ENCODE assay signal across 8 mouse cellular contexts in genomic region chr11:102739278-102739966, GRCm38 (mm10). TPM values are rescaled to one million over a fixed set of nuclear protein-coding genes. Genes with fewer than 3 reads are reported as not detected.
DNase-seq lines count a peak whose midpoint lies in the region; ATAC-seq lines count a peak whose summit lies in the region.

No protein-coding gene starts in this region.

- 5% methylated on average over 20 of the region's 20 CpGs for WGBS in embryonic facial prominence, embryonic 12.5 days
- WGBS in hindbrain, embryonic 12.5 days: 4% methylated on average over 20 of the region's 20 CpGs

- peak; percentile 44 to 63 for DNase-seq in CD8-positive naive resting alpha-beta T cell, adult 2 months (ENCODE audit: low read depth in 2 of 2, low spot score in 2 of 2)
- peak; percentile 67 for DNase-seq in adrenal gland, postnatal 14 days
- DNase-seq in layer of hippocampus, postnatal 36 days: peak; percentile 48 to 55
- peak; percentile 31 for DNase-seq in lung, postnatal 25 days (ENCODE audit: low spot score)
- peak; percentile 76 to 83 for DNase-seq in right cerebral cortex, adult 2 months (ENCODE audit: low spot score in 2 of 2)
- DNase-seq in ovary, postnatal 10 days (ENCODE audit: low spot score): no peak

- no peak overlapping the region for H3K9ac ChIP-seq in embryonic facial prominence, embryonic 12.5 days
- H3K9ac ChIP-seq in hindbrain, embryonic 12.5 days: peak overlapping the region; percentile 51

- H3K4me2 ChIP-seq in embryonic facial prominence, embryonic 12.5 days (replicated peaks): peak overlapping the region; percentile 60
- peak overlapping the region; percentile 69 for H3K4me2 ChIP-seq in hindbrain, embryonic 12.5 days (replicated peaks)

- H3K27me3 ChIP-seq in embryonic facial prominence, embryonic 12.5 days: peaks cover 8% of the 10 kb centered on the region; the same call in 1 of the 2 replicates
- H3K27me3 ChIP-seq in hindbrain, embryonic 12.5 days: peaks cover 22% of the 10 kb centered on the region

- no peaks in the 10 kb centered on the region for H3K9me3 ChIP-seq in embryonic facial prominence, embryonic 12.5 days
- no peaks in the 10 kb centered on the region for H3K9me3 ChIP-seq in hindbrain, embryonic 12.5 days (replicated peaks)

- H3K4me1 ChIP-seq in embryonic facial prominence, embryonic 12.5 days: peaks cover 12% of the 10 kb centered on the region
- peaks cover 16% of the 10 kb centered on the region for H3K4me1 ChIP-seq in hindbrain, embryonic 12.5 days

- H3K4me3 ChIP-seq in embryonic facial prominence, embryonic 12.5 days: peak overlapping the region; percentile 23
- H3K4me3 ChIP-seq in hindbrain, embryonic 12.5 days: peak overlapping the region; percentile 26

- H3K27ac ChIP-seq in embryonic facial prominence, embryonic 12.5 days: no peak overlapping the region
- H3K27ac ChIP-seq in hindbrain, embryonic 12.5 days: peak overlapping the region; percentile 60; the same call in 1 of the 2 replicates

- no peaks in the 10 kb centered on the region for H3K36me3 ChIP-seq in embryonic facial prominence, embryonic 12.5 days
- H3K36me3 ChIP-seq in hindbrain, embryonic 12.5 days: no peaks in the 10 kb centered on the region

- peak; percentile 42; the same call in 1 of the 2 replicates for ATAC-seq in embryonic facial prominence, embryonic 12.5 days (ENCODE audit: insufficient number of reproducible peaks, insufficient read depth, low FRiP score, low TSS enrichment)
- ATAC-seq in hindbrain, embryonic 12.5 days (ENCODE audit: low FRiP score): peak; percentile 78; the same call in 1 of the 2 replicates

RNA-seq across cellular contexts. Expression of gene Adam11, which starts 21.8 kb away (rescaled TPM):
- total RNA-seq in adrenal gland, postnatal 14 days (2021): 10.3 and 17.2 TPM in 2 replicates
- 23.2 and 25.0 TPM in 2 replicates for polyA plus RNA-seq in embryonic facial prominence, embryonic 12.5 days (2016; fragmentation: Nextera tagmentation; extraction: Ambion mirVana)
- 33.3 and 35.3 TPM in 2 replicates for polyA plus RNA-seq in hindbrain, embryonic 12.5 days (2016; fragmentation: Nextera tagmentation; extraction: Ambion mirVana)
- 100 to 1,000 TPM; 188 to 201 TPM for total RNA-seq in layer of hippocampus, postnatal 36 days (2021)

RNA-seq across cellular contexts. Expression of gene Ccdc43, which starts 41.8 kb away (rescaled TPM):
- total RNA-seq in adrenal gland, postnatal 14 days (2021): 23.2 and 23.6 TPM in 2 replicates
- 49.3 and 52.1 TPM in 2 replicates for polyA plus RNA-seq in embryonic facial prominence, embryonic 12.5 days (2016; fragmentation: Nextera tagmentation; extraction: Ambion mirVana)
- 44.0 and 48.0 TPM in 2 replicates for polyA plus RNA-seq in hindbrain, embryonic 12.5 days (2016; fragmentation: Nextera tagmentation; extraction: Ambion mirVana)
- total RNA-seq in layer of hippocampus, postnatal 36 days (2021): 10 to 100 TPM; 36.4 to 39.7 TPM

Comparison
In these comparisons a context has a peak if more than half of its experiments do, and no peak if none do; other contexts are left out.
1. RNA of gene Adam11, which starts 21.8 kb away (total RNA-seq): 188 to 201 TPM in layer of hippocampus, postnatal 36 days; 10.3 to 17.2 TPM in adrenal gland, postnatal 14 days; every median in the first group is over 10 times any median in the second.